Mouse (Mus musculus): ENCODE results near the gene Gba2.

GRCm38 (mm10) chr4:43561997-43562768 lies 16.5 kb downstream of the Gba2 start, which contains the start of the genes Creb3 and Tln1:
- TF ChIP-seq CTCF (IDR thresholded peaks at IDR 0.05; ENCODE audit: low read depth) (0 out of 2 replicates have a peak, but pooled peaks have one; percentile 18), EP300 (IDR thresholded peaks at IDR 0.05; ENCODE audit: low read depth) (no peak; the same call in 1 of the 2 replicates)

Data from liver, embryonic 14.5 days (tissue).